Mouse (Mus musculus): ENCODE results near the gene Exoc4. TPM values are rescaled to one million over a fixed set of nuclear protein-coding genes. Genes with fewer than 3 reads are reported as not detected.
A peak's percentile ranks its signal among the peaks of the same experiment; 100 is the strongest.

Gene Exoc4
- polyA plus RNA-seq, 1 experiment from 2014 or later: 59.0 TPM

- ATAC-seq (replicated peaks): no peak
- H3K4me2 ChIP-seq (replicated peaks): no peak overlapping the region
- no peak overlapping the region for H3K9ac ChIP-seq (replicated peaks)
- no peaks in the 10 kb centered on the region for H3K27me3 ChIP-seq
- no peaks in the 10 kb centered on the region for H3K9me3 ChIP-seq
- H3K36me3 ChIP-seq: no peaks in the 10 kb centered on the region
- H3K27ac ChIP-seq (replicated peaks): 0 out of 2 replicates have a peak overlapping the region, but pooled peaks have one; percentile 2
- WGBS: 19% methylated on average over 4 of the region's 4 CpGs
- H3K4me1 ChIP-seq: peaks cover 10% of the 10 kb centered on the region
- H3K4me3 ChIP-seq: no peak overlapping the region
These were observed 182.4 kb downstream of the Exoc4 start for GRCm38 (mm10) chr6:33431207-33431787.

- Histone ChIP-seq H3K4me3 (no peak overlapping the region), H3K27ac (replicated peaks) (no peak overlapping the region), H3K4me1 (no peaks in the 10 kb centered on the region), H3K4me2 (replicated peaks) (no peak overlapping the region), H3K9me3 (no peaks in the 10 kb centered on the region), H3K36me3 (no peaks in the 10 kb centered on the region), H3K9ac (replicated peaks) (no peak overlapping the region), H3K27me3 (no peaks in the 10 kb centered on the region)
- no peak for ATAC-seq (replicated peaks)
- WGBS: 30% methylated on average over 1 of the region's 1 CpGs
These were observed 191.6 kb downstream of the Exoc4 start for GRCm38 (mm10) chr6:33440508-33440907.

- H3K4me3 ChIP-seq: no peak overlapping the region
- H3K4me1 ChIP-seq: peaks cover 28% of the 10 kb centered on the region
- H3K27ac ChIP-seq (replicated peaks): peak overlapping the region; percentile 78
- H3K36me3 ChIP-seq: no peaks in the 10 kb centered on the region
- H3K27me3 ChIP-seq: no peaks in the 10 kb centered on the region
- H3K9me3 ChIP-seq: no peaks in the 10 kb centered on the region
- H3K4me2 ChIP-seq (replicated peaks): no peak overlapping the region
- H3K9ac ChIP-seq (replicated peaks): no peak overlapping the region
- WGBS: 65% methylated on average over 2 of the region's 2 CpGs
- no peak for ATAC-seq (replicated peaks)
These were observed 204.9 kb downstream of the Exoc4 start for GRCm38 (mm10) chr6:33453810-33454209.

DNA sequence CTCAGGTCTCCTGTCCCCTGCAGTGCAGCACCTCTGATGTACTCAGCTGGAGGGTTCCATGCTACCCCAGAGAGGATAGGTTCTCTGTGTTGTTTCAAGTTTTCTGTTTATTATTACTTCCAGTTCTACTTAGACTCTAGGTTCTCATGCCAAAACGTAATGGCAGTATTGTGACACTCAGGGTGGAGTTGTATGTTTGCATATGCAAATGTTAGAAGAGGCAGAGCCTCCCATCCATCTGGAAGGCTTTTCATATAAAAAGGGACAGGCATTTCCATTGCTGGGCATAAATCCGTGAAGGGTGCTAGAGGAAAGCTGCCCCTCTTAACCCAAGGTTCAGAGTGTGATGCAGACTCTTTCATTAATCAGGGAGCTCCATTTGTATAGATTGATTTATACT lies 205.5 kb downstream of the Exoc4 start:
- H3K27ac ChIP-seq (replicated peaks): peak overlapping the region; percentile 78
- WGBS: 24% methylated on average over 2 of the region's 2 CpGs

GRCm38 (mm10) chr6:33455238-33455637 lies 206.4 kb downstream of the Exoc4 start:
- H3K36me3 ChIP-seq: no peaks in the 10 kb centered on the region

More for the DNA sequence above, 205.5 kb downstream of the Exoc4 start:
- Histone ChIP-seq H3K4me2 (replicated peaks) (no peak overlapping the region), H3K36me3 (no peaks in the 10 kb centered on the region), H3K9me3 (no peaks in the 10 kb centered on the region), H3K9ac (replicated peaks) (no peak overlapping the region), H3K4me3 (no peak overlapping the region), H3K4me1 (peaks cover 28% of the 10 kb centered on the region), H3K27me3 (no peaks in the 10 kb centered on the region)
- peak; percentile 57; the same call in 1 of the 2 replicates for ATAC-seq (replicated peaks)

DNA sequence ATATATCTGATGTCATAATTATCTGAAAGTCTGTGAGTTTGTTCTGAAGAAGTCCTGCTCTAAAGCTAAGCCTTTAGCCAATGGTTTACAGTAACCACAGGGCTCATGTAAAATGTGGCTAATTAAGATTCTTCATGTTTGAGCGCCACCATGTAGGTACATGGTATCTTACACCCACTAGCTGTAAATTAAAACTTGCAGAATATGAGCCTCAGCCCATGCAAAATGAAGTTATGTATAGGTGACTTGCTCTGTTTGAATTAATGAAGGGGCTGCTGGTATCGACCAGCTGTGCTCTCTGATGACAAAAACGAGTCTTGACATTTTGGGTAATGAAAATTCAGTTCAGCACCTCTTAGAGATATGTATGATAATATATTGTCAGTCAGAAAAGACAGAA lies 216.0 kb downstream of the Exoc4 start:
- Histone ChIP-seq H3K9ac (replicated peaks) (no peak overlapping the region), H3K4me2 (replicated peaks) (no peak overlapping the region), H3K27ac (replicated peaks) (peak overlapping the region; percentile 60), H3K4me1 (peaks cover 11% of the 10 kb centered on the region), H3K4me3 (no peak overlapping the region), H3K9me3 (no peaks in the 10 kb centered on the region), H3K36me3 (no peaks in the 10 kb centered on the region), H3K27me3 (no peaks in the 10 kb centered on the region)
- WGBS: 29% methylated on average over 3 of the region's 3 CpGs
- ATAC-seq (replicated peaks): no peak

More at GRCm38 (mm10) chr6:33455238-33455637, 206.4 kb downstream of the Exoc4 start:
- 37% methylated on average over 1 of the region's 1 CpGs for WGBS
- Histone ChIP-seq H3K4me1 (peaks cover 28% of the 10 kb centered on the region), H3K9ac (replicated peaks) (no peak overlapping the region), H3K9me3 (no peaks in the 10 kb centered on the region), H3K4me3 (no peak overlapping the region), H3K27ac (replicated peaks) (peak overlapping the region; percentile 63), H3K27me3 (no peaks in the 10 kb centered on the region), H3K4me2 (replicated peaks) (no peak overlapping the region)
- peak; percentile 91 for ATAC-seq (replicated peaks)

DNA sequence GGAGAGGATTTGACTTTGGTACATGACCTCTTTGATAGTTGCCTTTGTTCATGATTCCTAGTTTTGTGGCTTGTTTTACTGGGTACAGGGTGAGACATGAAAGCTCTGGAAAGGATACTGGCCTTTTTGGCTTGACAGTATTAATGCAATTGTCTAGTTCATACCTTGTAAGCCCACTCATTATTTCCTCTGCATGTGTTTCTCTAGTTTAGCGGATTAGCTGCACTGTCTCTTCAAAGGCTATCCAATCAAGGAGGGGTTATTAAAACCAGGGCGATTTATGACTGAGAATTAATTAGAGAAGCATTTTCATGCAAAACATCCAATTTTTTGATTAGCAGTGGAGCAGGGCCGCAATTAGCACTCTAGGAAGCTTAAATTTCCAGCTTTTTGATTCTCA lies 216.5 kb downstream of the Exoc4 start:
- H3K9me3 ChIP-seq: no peaks in the 10 kb centered on the region
- no peak overlapping the region for H3K4me2 ChIP-seq (replicated peaks)
- H3K36me3 ChIP-seq: no peaks in the 10 kb centered on the region
- no peaks in the 10 kb centered on the region for H3K27me3 ChIP-seq
- no peak overlapping the region for H3K4me3 ChIP-seq
- ATAC-seq (replicated peaks): peak; percentile 57; the same call in 1 of the 2 replicates
- H3K9ac ChIP-seq (replicated peaks): no peak overlapping the region
- peak overlapping the region; percentile 60 for H3K27ac ChIP-seq (replicated peaks)
- WGBS: 13% methylated on average over 3 of the region's 3 CpGs
- peaks cover 11% of the 10 kb centered on the region for H3K4me1 ChIP-seq

DNA sequence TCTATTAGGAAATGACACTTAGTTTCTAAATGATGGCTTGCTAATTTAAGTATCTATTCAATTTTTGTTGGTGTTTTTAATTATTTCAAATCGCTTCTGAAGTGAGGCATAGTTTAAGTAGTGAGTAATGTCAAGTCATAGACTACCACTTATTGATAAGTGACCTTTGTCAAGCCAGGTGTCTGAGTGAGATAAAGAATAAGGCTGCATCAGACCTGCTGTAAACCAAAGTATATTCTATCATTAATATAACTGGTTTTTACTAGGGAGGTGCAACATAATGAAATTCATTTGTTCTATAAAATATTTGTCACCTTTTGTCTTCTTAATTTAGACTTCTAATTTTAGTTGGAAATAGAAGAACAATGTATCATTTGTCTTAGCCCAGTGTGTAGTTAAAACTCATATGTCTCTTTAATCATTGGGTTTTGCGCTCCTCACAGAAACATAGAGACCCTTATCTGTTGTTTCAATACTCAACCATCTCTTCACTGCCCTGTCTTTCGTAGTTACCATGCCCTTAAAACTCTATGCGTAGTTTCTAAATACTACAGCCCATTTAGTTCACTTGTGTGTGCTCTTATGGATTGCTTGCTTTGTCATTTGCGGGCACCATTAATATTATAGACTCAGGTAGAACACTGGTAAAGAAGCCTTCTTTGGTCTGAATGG lies 217.4 kb downstream of the Exoc4 start:
- Histone ChIP-seq H3K36me3 (no peaks in the 10 kb centered on the region), H3K9me3 (no peaks in the 10 kb centered on the region), H3K4me1 (peaks cover 11% of the 10 kb centered on the region), H3K4me2 (replicated peaks) (no peak overlapping the region), H3K9ac (replicated peaks) (no peak overlapping the region), H3K4me3 (no peak overlapping the region), H3K27ac (replicated peaks) (no peak overlapping the region), H3K27me3 (no peaks in the 10 kb centered on the region)
- no peak for ATAC-seq (replicated peaks)
- 84% methylated on average over 5 of the region's 5 CpGs for WGBS

DNA sequence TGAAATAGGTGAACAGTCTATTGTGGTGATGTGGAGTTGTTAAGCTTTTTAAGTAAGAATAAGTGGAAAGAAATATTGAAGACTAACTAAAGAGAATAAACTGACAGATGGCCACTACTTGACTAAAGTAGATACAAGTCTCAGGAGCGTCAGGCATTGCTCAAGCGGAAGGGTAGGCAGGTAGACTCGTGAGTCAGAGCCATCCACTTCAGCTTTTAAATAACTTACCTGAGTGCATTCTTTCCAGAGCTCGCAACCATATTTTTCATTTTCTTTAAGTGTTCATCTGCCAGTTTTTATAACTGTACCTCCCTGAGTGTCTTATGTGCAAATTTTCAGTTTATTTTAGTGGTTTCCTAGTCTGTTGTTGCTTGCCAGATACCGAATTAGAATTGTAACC lies 219.6 kb downstream of the Exoc4 start:
- ATAC-seq (replicated peaks): no peak

DNA sequence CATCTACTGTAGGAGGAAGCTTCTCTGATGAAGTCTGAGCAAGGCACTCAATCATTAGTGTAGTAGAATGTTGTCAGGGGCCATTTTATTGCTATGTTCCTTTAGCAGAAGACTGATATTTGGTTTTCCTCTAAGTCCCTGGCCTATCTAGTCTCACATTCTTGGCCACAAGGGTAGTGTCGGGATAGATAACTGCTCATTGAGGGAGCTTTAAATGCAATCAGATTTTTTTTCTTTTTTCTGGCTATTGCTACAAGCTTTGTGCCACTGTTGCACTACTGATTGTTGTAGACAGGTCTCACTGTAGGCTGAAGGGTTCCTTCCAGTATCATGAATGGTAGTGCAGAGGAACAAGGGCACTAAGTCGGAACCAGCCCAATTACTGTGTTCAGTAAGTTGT lies 227.2 kb downstream of the Exoc4 start:
- no peaks in the 10 kb centered on the region for H3K27me3 ChIP-seq
- H3K4me2 ChIP-seq (replicated peaks): no peak overlapping the region
- H3K27ac ChIP-seq (replicated peaks): no peak overlapping the region
- WGBS: 87% methylated on average over 2 of the region's 2 CpGs
- no peak overlapping the region for H3K9ac ChIP-seq (replicated peaks)
- no peak overlapping the region for H3K4me3 ChIP-seq
- H3K4me1 ChIP-seq: no peaks in the 10 kb centered on the region
- no peaks in the 10 kb centered on the region for H3K9me3 ChIP-seq
- ATAC-seq (replicated peaks): no peak
- no peaks in the 10 kb centered on the region for H3K36me3 ChIP-seq

More for the DNA sequence above, 219.6 kb downstream of the Exoc4 start:
- Histone ChIP-seq H3K36me3 (no peaks in the 10 kb centered on the region), H3K9me3 (no peaks in the 10 kb centered on the region), H3K4me3 (no peak overlapping the region), H3K4me1 (peaks cover 11% of the 10 kb centered on the region), H3K27me3 (no peaks in the 10 kb centered on the region), H3K27ac (replicated peaks) (no peak overlapping the region), H3K4me2 (replicated peaks) (no peak overlapping the region), H3K9ac (replicated peaks) (no peak overlapping the region)
- 89% methylated on average over 5 of the region's 5 CpGs for WGBS

GRCm38 (mm10) chr6:33484568-33484967 lies 235.7 kb downstream of the Exoc4 start:
- Histone ChIP-seq H3K36me3 (no peaks in the 10 kb centered on the region), H3K9me3 (no peaks in the 10 kb centered on the region), H3K27me3 (no peaks in the 10 kb centered on the region), H3K4me2 (replicated peaks) (no peak overlapping the region), H3K9ac (replicated peaks) (no peak overlapping the region), H3K27ac (replicated peaks) (no peak overlapping the region), H3K4me3 (no peak overlapping the region), H3K4me1 (no peaks in the 10 kb centered on the region)
- ATAC-seq (replicated peaks): no peak
- WGBS: 86% methylated on average over 9 of the region's 9 CpGs

DNA sequence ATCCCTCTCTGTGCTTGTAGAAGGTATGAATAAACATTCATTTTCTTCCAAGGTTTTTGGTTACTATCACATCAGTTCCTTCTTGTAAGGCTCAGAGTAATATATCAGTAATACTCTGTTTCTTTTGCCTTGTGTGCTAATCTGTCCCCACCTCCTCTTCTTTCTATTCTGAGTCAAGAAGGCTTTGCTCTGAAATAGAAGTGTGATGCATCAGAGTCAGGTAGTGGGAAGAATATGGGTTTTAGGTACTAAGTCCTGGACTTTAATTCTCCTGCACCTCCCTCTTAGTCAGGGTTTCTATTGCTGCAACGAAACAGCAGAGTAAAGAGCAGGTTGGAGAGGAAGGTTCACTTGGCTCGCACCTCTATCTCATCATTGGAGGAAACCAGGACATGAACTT lies 240.9 kb downstream of the Exoc4 start:
- Histone ChIP-seq H3K27me3 (no peaks in the 10 kb centered on the region), H3K27ac (replicated peaks) (no peak overlapping the region), H3K9me3 (no peaks in the 10 kb centered on the region), H3K4me2 (replicated peaks) (no peak overlapping the region), H3K4me3 (no peak overlapping the region), H3K36me3 (no peaks in the 10 kb centered on the region), H3K4me1 (no peaks in the 10 kb centered on the region), H3K9ac (replicated peaks) (no peak overlapping the region)
- ATAC-seq (replicated peaks): no peak
- WGBS: 98% methylated on average over 2 of the region's 2 CpGs

Data from forebrain, embryonic 15.5 days (tissue).